16 mouse cellular contexts compared by ENCODE assay signal in the genomic region with DNA sequence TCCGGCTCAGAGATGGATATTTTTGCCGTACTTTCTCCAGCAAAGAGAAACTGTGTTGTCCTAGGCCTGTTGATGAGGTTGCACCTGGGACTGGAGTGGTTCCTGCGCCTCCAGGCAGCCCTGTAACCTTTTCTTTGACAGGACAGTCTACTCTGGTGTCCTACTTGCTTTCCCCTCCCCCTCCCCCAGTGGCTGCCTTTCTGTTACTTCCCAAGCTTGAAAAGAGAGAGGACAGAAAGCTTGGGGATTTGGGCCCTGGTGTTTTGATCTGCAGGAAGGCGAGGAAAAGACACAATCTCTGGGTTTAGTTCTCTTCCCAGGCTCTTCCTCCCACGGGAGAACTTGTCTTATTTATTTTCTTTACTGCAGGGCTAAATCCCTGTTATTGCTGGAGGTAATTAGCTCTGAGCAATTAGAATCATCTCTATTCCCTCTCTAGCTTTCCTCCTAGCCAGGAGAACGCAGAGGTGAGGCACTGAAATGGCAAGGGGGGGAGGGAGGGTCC.
DNase-seq lines count a peak whose midpoint lies in the region; ATAC-seq and TF ChIP-seq lines count a peak whose summit lies in the region.
"Had no signal": no experiment of that assay in that cellular context is flagged by ENCODE, and none has a peak within 500 bp of the region (broad histone marks: within the 10 kb centered on the region; RNA-seq: fewer than 3 reads in every experiment).

No protein-coding gene starts in this region.

- TF ChIP-seq CTCF in midbrain, postnatal 0 days (IDR thresholded peaks at IDR 0.05) = no peak

- no peaks in the 10 kb centered on the region for H3K36me3 ChIP-seq in hindbrain, embryonic 11.5 days (ENCODE audit: control insufficient read depth, insufficient read depth, low read length)
- H3K36me3 ChIP-seq in hindbrain, embryonic 14.5 days (replicated peaks; ENCODE audit: control insufficient read depth, insufficient read depth) = no peaks in the 10 kb centered on the region
- H3K36me3 ChIP-seq in midbrain, postnatal 0 days (ENCODE audit: insufficient read depth, low read length) = no peaks in the 10 kb centered on the region
- H3K36me3 ChIP-seq: embryonic facial prominence, embryonic 15.5 days; kidney, embryonic 15.5 days had no signal

- H3K27ac ChIP-seq in hindbrain, embryonic 11.5 days (ENCODE audit: low read depth, low read length) = no peak overlapping the region
- no peak overlapping the region for H3K27ac ChIP-seq in hindbrain, embryonic 14.5 days
- H3K27ac ChIP-seq in midbrain, postnatal 0 days (ENCODE audit: low read depth, low read length) = no peak overlapping the region
- H3K27ac ChIP-seq: embryonic facial prominence, embryonic 15.5 days; heart, adult 2 months; kidney, embryonic 15.5 days had no signal

- no peaks in the 10 kb centered on the region for H3K9me3 ChIP-seq in hindbrain, embryonic 11.5 days (ENCODE audit: control insufficient read depth, low read length)
- H3K9me3 ChIP-seq in hindbrain, embryonic 14.5 days (ENCODE audit: control insufficient read depth, low read length) = no peaks in the 10 kb centered on the region
- H3K9me3 ChIP-seq in midbrain, postnatal 0 days (ENCODE audit: low read length) = no peaks in the 10 kb centered on the region
- H3K9me3 ChIP-seq: embryonic facial prominence, embryonic 15.5 days; kidney, embryonic 15.5 days had no signal

- no peak for ATAC-seq in hindbrain, embryonic 11.5 days (ENCODE audit: low FRiP score)
- ATAC-seq in hindbrain, embryonic 14.5 days (ENCODE audit: low FRiP score) = no peak
- ATAC-seq in midbrain, postnatal 0 days (ENCODE audit: low FRiP score) = no peak
- no peak for ATAC-seq in erythroblast, adult 5-6 weeks (replicated peaks; ENCODE audit: low FRiP score, poor library complexity, severe bottlenecking)
- ATAC-seq: forebrain, embryonic 16.5 days had no signal

- H3K4me3 ChIP-seq in hindbrain, embryonic 11.5 days (ENCODE audit: low read depth, low read length) = no peak overlapping the region
- H3K4me3 ChIP-seq in hindbrain, embryonic 14.5 days (replicated peaks; ENCODE audit: low read length) = no peak overlapping the region
- H3K4me3 ChIP-seq in midbrain, postnatal 0 days (ENCODE audit: low read depth, low read length) = no peak overlapping the region
- H3K4me3 ChIP-seq: embryonic facial prominence, embryonic 15.5 days; heart, adult 2 months; kidney, embryonic 15.5 days had no signal

- no peaks in the 10 kb centered on the region for H3K27me3 ChIP-seq in hindbrain, embryonic 11.5 days (ENCODE audit: control insufficient read depth, insufficient read depth, low read length)
- H3K27me3 ChIP-seq in hindbrain, embryonic 14.5 days (ENCODE audit: control insufficient read depth, insufficient read depth, low read length) = no peaks in the 10 kb centered on the region
- H3K27me3 ChIP-seq in midbrain, postnatal 0 days (ENCODE audit: insufficient read depth, low read length) = no peaks in the 10 kb centered on the region
- H3K27me3 ChIP-seq: embryonic facial prominence, embryonic 15.5 days; kidney, embryonic 15.5 days had no signal

- no peaks in the 10 kb centered on the region for H3K4me1 ChIP-seq in hindbrain, embryonic 11.5 days (replicated peaks; ENCODE audit: control insufficient read depth, insufficient read depth, low read length)
- peaks cover 5% of the 10 kb centered on the region; the same call in 1 of the 2 replicates for H3K4me1 ChIP-seq in hindbrain, embryonic 14.5 days (replicated peaks; ENCODE audit: control insufficient read depth, insufficient read depth, low read length)
- H3K4me1 ChIP-seq in midbrain, postnatal 0 days (ENCODE audit: insufficient read depth, low read length) = no peaks in the 10 kb centered on the region

- 32% methylated on average over 6 of the region's 6 CpGs for WGBS in hindbrain, embryonic 11.5 days
- 32% methylated on average over 6 of the region's 6 CpGs for WGBS in hindbrain, embryonic 14.5 days
- WGBS in midbrain, postnatal 0 days = 24% methylated on average over 6 of the region's 6 CpGs

- DNase-seq in hindbrain, embryonic 11.5 days (ENCODE audit: low spot score) = peak; percentile 14
- no peak for DNase-seq in hindbrain, embryonic 14.5 days (ENCODE audit: low spot score)
- peak; percentile 18 for DNase-seq in ZHBTc4 (ENCODE audit: low read depth, low spot score)
- peak; percentile 28 for DNase-seq in embryo, embryonic 11 days
- peak; percentile 24 for DNase-seq in midbrain, postnatal 0 days (ENCODE audit: low spot score)
- no peak for DNase-seq in thymus, postnatal 4 days
- DNase-seq: adrenal gland, postnatal 14 days; cerebellum, adult 9-11 months; heart, adult 2 months; lung, postnatal 14 days; right cerebral cortex, postnatal 14 days; thymus, adult 18-20 months had no signal

- H3K9ac ChIP-seq in hindbrain, embryonic 11.5 days (ENCODE audit: low read depth, low read length) = no peak overlapping the region
- no peak overlapping the region for H3K9ac ChIP-seq in hindbrain, embryonic 14.5 days
- H3K9ac ChIP-seq in midbrain, postnatal 0 days (replicated peaks; ENCODE audit: low read length, poor library complexity, severe bottlenecking) = no peak overlapping the region
- H3K9ac ChIP-seq: embryonic facial prominence, embryonic 15.5 days; kidney, embryonic 15.5 days had no signal

- no peak overlapping the region for H3K4me2 ChIP-seq in hindbrain, embryonic 11.5 days (replicated peaks; ENCODE audit: low read depth, low read length)
- H3K4me2 ChIP-seq in hindbrain, embryonic 14.5 days (replicated peaks) = no peak overlapping the region
- H3K4me2 ChIP-seq in midbrain, postnatal 0 days (ENCODE audit: low read depth, low read length, poor library complexity, severe bottlenecking) = no peak overlapping the region
- H3K4me2 ChIP-seq: embryonic facial prominence, embryonic 15.5 days; kidney, embryonic 15.5 days had no signal

Comparison
In these comparisons a context has a peak if more than half of its experiments do, and no peak if none do; other contexts are left out.
1. DNase-seq: peak in hindbrain, embryonic 11.5 days (single experiment), ZHBTc4 (single experiment), embryo, embryonic 11 days (single experiment) and midbrain, postnatal 0 days (single experiment); none in hindbrain, embryonic 14.5 days (single experiment) and thymus, postnatal 4 days (single experiment).